Mouse (Mus musculus) neutrophil, adult 83 days (primary cell): ENCODE measurements around the gene Olfr1090. TPM values are rescaled to one million over a fixed set of nuclear protein-coding genes. Genes with fewer than 3 reads are reported as not detected.

Source experiments
- total RNA-seq, 2 experiments: library from RNA; stranded (reverse); gene quantifications; one replicate each; pipeline ENCODE4 v1.2.4; 2023

Olfr1090 gene
- not detected for total RNA-seq

DNA sequence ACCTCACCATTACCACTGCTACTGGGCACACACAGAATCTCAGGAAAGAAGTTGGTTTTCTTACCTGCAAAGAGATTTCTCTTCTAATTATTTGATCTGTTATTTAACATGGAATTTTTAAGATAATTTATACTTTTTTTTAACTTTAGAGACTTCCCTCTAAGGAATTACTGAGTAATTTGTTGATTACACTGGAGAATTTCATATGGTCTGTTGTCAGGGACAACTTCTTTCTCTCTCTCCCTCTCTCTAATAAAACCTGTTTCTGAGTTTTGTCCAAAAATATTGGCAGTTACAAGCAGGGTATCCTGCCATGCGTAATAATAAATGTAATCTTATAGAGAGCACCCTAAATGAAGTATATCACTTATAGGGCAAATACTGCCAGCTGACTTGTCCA is at the start of gene Olfr1090:
Olfr1090 (minus strand) TSS at position 101 of the 400 bp plus-strand sequence.

DNA sequence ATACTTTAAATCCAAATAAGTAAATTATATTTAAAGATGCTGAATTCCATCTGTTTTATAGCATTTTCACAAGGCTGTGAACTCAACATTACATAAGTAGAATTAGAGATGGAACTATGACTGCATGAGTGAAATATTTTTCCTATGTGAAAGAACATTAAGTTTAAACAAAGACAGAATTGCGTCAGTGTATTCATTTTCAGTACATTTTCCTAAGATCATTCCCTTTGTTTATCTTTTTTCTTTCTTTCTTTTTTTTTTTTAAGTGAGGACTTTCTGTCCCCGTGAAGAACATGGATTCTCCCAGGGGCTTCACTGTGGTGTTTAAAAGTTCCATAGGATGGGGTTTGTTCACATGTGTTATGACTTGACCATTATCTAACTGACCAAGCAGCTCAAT is 23.4 kb upstream of the Olfr1090 start, which contains the start of gene Olfr1093:
Olfr1093 (plus strand) TSS at position 301 of the 400 bp plus-strand sequence.

DNA sequence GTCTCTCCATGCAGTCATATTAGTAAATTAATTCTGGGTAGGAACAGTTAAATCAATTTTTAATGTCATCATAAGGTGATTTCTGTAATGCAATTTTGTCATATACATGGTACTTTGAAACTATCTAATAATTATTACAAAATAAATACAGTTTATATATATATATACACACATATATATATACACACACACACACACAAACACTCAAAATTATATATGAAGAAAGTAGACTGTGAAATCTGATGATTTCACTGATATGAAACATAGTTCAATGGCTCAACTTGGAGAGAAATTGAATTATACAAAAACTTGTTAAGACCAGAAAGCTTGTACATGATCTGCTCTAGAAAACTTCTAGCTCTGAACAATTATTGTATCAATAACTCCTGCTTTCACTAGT is 25.2 kb downstream of the Olfr1090 start, which contains the start of gene Olfr1089:
Olfr1089 (minus strand) TSS at position 101 of the 400 bp plus-strand sequence.

Other genes starting within 250 kb of the Olfr1090 start
- not detected for gene Olfr1079, start 216.5 kb downstream of the Olfr1090 start, total RNA-seq
- gene Olfr1080, start 200.8 kb downstream of the Olfr1090 start, total RNA-seq: not detected
- not detected for gene Olfr1082, start 160.0 kb downstream of the Olfr1090 start, total RNA-seq
- gene Olfr1084, start 119.3 kb downstream of the Olfr1090 start, total RNA-seq: not detected
- not detected for gene Olfr1085, start 97.0 kb downstream of the Olfr1090 start, total RNA-seq
- gene Olfr1086, start 78.9 kb downstream of the Olfr1090 start, total RNA-seq: not detected
- not detected for gene Olfr1087, start 60.6 kb downstream of the Olfr1090 start, total RNA-seq
- not detected for gene Olfr1089, start 25.3 kb downstream of the Olfr1090 start, total RNA-seq
- not detected for gene Olfr1093, start 23.5 kb upstream of the Olfr1090 start, total RNA-seq
- not detected for gene Olfr141, start 51.0 kb upstream of the Olfr1090 start, total RNA-seq
- gene Olfr1094, start 65.7 kb upstream of the Olfr1090 start, total RNA-seq: not detected
- not detected for gene Olfr1095, start 92.7 kb upstream of the Olfr1090 start, total RNA-seq
- gene Gm13723, start 115.8 kb upstream of the Olfr1090 start, total RNA-seq: not detected
- not detected for gene Olfr1097, start 133.2 kb upstream of the Olfr1090 start, total RNA-seq
- gene Olfr1098, start 165.6 kb upstream of the Olfr1090 start, total RNA-seq: not detected
- not detected for gene Olfr1099, start 201.7 kb upstream of the Olfr1090 start, total RNA-seq
- not detected for gene Olfr1100, start 221.0 kb upstream of the Olfr1090 start, total RNA-seq
- not detected for gene Olfr1101, start 232.2 kb upstream of the Olfr1090 start, total RNA-seq
- not detected for gene Olfr1102, start 239.4 kb upstream of the Olfr1090 start, total RNA-seq